Mouse (Mus musculus) hindbrain, embryonic 14.5 days (tissue): ENCODE results near the gene Ifna5. TPM values are rescaled to one million over a fixed set of nuclear protein-coding genes. Genes with fewer than 3 reads are reported as not detected.
"Not testable (repeated sequence)": the region's sequence is repeated elsewhere in the genome, so short reads cannot be mapped to it uniquely, and the experiment has no call there.

ENCODE experiments used
- ATAC-seq: fragments of 200-750 bp; cut with Nextera tagmentation; 2 replicates; pipeline ENCODE4 v1.8.0; 2017; ENCODE audit warnings: moderate number of reproducible peaks, mild to moderate bottlenecking, moderate TSS enrichment, moderate library complexity; ENCODE audit not compliant: low FRiP score
- DNase-seq: peaks from one replicate; pipeline ENCODE4 v3.0.0-alpha.2; 2015; ENCODE audit warnings: low spot score
- H3K27ac ChIP-seq: fragments of 300-500 bp; sonication (generic); 2 replicates; pipeline ENCODE4 v1.5.1; 2014; ENCODE audit warnings: mild to moderate bottlenecking, moderate library complexity
- H3K27me3 ChIP-seq: fragments of 300-500 bp; sonication (generic); 2 replicates; pipeline ENCODE4 v1.6.1; 2014; ENCODE audit warnings: mild to moderate bottlenecking, low read length, mixed read lengths; ENCODE audit not compliant: control insufficient read depth, insufficient read depth
- H3K36me3 ChIP-seq: fragments of 300-500 bp; sonication (generic); replicated peaks from 2 replicates; pipeline ENCODE4 v1.6.1; 2014; ENCODE audit not compliant: control insufficient read depth, insufficient read depth
- H3K4me1 ChIP-seq: fragments of 300-500 bp; sonication (generic); replicated peaks from 2 replicates; pipeline ENCODE4 v1.6.1; 2014; ENCODE audit warnings: antibody characterized with exemption, low read length, mixed read lengths; ENCODE audit not compliant: control insufficient read depth, insufficient read depth
- H3K4me2 ChIP-seq: fragments of 300-500 bp; sonication (generic); replicated peaks from 2 replicates; pipeline ENCODE4 v1.6.1; 2014; ENCODE audit warnings: mild to moderate bottlenecking, moderate library complexity
- H3K4me3 ChIP-seq: fragments of 300-500 bp; sonication (generic); replicated peaks from 2 replicates; pipeline ENCODE4 v1.5.1; 2014; ENCODE audit warnings: mild to moderate bottlenecking, low read length
- H3K9ac ChIP-seq: fragments of 300-500 bp; sonication (generic); 2 replicates; pipeline ENCODE4 v1.6.1; 2014
- H3K9me3 ChIP-seq: fragments of 300-500 bp; sonication (generic); 2 replicates; pipeline ENCODE4 v1.6.1; 2016; ENCODE audit warnings: low read length; ENCODE audit not compliant: control insufficient read depth
- WGBS: fragments of 180-500 bp; shearing (Covaris S2); extraction: QIAGEN DNeasy Blood & Tissue Kit; methylation state at CpG from one replicate; pipeline ENCODE4 v1.1.7; 2014; 5-methylcytosine and 5-hydroxymethylcytosine counted together
- polyA plus RNA-seq: library from polyadenylated mRNA; unstranded; fragments of >200 nt; fragmentation: Nextera tagmentation; extraction: Ambion mirVana; gene quantifications from 2 replicates; pipeline ENCODE4 v1.2.1, GENCODE M21; 2014

Gene Ifna5
- not detected in 2 replicates for polyA plus RNA-seq

DNA sequence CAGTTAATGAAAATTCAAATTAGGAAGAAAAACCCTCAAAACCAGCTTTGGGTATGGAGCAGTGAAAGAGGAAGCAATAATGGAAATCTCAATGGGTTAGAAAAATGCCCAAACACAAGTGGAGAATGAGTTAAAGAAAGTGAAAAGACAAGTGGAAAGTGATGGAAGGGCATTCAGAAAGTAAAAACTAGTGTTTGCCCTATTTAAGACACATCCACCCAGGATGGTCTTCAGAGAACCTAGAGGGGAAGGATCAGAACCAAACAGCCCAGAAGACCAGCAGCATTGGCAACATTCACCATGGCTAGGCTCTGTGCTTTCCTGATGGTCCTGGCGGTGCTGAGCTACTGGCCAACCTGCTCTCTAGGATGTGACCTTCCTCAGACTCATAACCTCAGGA, at the start of gene Ifna5:
Ifna5 (plus strand) TSS at position 301 of the 400 bp plus-strand sequence.
- H3K4me3 ChIP-seq, H3K27ac ChIP-seq, H3K36me3 ChIP-seq, DNase-seq, ATAC-seq, H3K4me1 ChIP-seq, H3K4me2 ChIP-seq, H3K9me3 ChIP-seq, H3K27me3 ChIP-seq, H3K9ac ChIP-seq: not testable (repeated sequence)
- 73% methylated on average over 1 of the region's 1 CpGs for WGBS

DNA sequence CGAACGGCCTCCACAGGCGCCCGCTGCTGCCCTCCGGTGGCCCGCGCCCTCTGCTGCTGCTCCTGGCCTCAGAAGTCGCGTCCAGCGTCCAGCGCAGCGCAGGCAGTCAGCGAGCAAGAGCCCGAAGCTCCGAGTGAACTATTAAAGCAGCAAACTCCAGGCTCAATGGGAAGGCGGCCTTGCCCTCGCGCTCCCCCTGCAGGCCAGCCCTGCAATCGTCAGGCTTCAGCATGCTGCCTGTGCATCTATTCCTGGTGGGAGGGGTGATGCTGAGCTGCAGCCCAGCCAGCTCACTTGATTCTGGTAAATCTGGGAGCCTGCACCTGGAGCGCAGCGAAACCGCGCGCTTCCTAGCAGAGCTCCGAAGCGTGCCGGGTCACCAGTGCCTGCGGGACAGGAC, 46.9 kb upstream of the Ifna5 start, which contains the start of gene Gm13277:
Gm13277 (plus strand) TSS at position 231 of the 400 bp plus-strand sequence.
- H3K27ac ChIP-seq, H3K27me3 ChIP-seq, H3K36me3 ChIP-seq, H3K4me2 ChIP-seq, H3K9ac ChIP-seq, ATAC-seq, H3K4me1 ChIP-seq, H3K9me3 ChIP-seq, H3K4me3 ChIP-seq, DNase-seq: not testable (repeated sequence)
- WGBS, result 0% methylated on average over 4 of the region's 28 CpGs

DNA sequence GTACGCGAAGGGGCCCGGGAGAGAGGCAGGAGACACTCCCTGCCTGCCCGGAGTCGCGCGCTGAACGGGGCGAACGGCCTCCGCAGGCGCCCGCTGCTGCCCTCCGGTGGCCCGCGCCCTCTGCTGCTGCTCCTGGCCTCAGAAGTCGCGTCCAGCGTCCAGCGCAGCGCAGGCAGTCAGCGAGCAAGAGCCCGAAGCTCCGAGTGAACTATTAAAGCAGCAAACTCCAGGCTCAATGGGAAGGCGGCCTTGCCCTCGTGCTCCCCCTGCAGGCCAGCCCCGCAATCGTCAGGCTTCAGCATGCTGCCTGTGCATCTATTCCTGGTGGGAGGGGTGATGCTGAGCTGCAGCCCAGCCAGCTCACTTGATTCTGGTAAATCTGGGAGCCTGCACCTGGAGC, 44.1 kb upstream of the Ifna5 start, which contains the start of gene Gm13278:
Gm13278 (plus strand) TSS at position 301 of the 400 bp plus-strand sequence.
- not testable (repeated sequence) for H3K9me3 ChIP-seq, H3K4me1 ChIP-seq, H3K27ac ChIP-seq, H3K4me2 ChIP-seq, H3K9ac ChIP-seq, DNase-seq, H3K36me3 ChIP-seq, H3K4me3 ChIP-seq, H3K27me3 ChIP-seq, ATAC-seq
- WGBS, result no CpG with 5 or more reads among the region's 28 CpGs

DNA sequence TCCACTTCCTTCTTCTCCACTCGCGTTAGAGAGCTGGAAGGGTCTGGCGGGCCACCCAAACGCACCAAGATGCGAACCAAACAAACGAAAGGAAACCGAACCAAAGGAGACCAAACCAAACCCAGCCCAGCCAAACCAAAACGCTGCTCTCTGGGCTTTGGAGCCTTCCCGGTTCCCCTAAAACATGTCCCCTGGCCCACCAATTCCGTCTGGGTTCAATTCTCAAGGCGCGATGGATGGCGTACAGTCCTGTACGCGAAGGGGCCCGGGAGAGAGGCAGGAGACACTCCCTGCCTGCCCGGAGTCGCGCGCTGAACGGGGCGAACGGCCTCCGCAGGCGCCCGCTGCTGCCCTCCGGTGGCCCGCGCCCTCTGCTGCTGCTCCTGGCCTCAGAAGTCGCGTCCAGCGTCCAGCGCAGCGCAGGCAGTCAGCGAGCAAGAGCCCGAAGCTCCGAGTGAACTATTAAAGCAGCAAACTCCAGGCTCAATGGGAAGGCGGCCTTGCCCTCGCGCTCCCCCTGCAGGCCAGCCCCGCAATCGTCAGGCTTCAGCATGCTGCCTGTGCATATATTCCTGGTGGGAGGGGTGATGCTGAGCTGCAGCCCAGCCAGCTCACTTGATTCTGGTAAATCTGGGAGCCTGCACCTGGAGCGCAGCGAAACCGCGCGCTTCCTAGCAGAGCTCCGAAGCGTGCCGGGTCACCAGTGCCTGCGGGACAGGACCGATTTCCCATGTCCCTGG, 41.2 kb upstream of the Ifna5 start, which contains the start of gene Gm13275:
Gm13275 (plus strand) TSS at position 552 of the 740 bp plus-strand sequence.
- H3K4me1 ChIP-seq, ATAC-seq, H3K36me3 ChIP-seq, DNase-seq, H3K27me3 ChIP-seq, H3K9me3 ChIP-seq, H3K9ac ChIP-seq, H3K4me2 ChIP-seq, H3K27ac ChIP-seq, H3K4me3 ChIP-seq: not testable (repeated sequence)
- WGBS, result 1% methylated on average over 11 of the region's 52 CpGs

DNA sequence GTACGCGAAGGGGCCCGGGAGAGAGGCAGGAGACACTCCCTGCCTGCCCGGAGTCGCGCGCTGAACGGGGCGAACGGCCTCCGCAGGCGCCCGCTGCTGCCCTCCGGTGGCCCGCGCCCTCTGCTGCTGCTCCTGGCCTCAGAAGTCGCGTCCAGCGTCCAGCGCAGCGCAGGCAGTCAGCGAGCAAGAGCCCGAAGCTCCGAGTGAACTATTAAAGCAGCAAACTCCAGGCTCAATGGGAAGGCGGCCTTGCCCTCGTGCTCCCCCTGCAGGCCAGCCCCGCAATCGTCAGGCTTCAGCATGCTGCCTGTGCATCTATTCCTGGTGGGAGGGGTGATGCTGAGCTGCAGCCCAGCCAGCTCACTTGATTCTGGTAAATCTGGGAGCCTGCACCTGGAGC, 38.2 kb upstream of the Ifna5 start, which contains the start of gene Gm13279:
Gm13279 (plus strand) TSS at position 301 of the 400 bp plus-strand sequence.
- H3K9me3 ChIP-seq, H3K27me3 ChIP-seq, H3K27ac ChIP-seq, DNase-seq, H3K4me2 ChIP-seq, H3K36me3 ChIP-seq, H3K4me3 ChIP-seq, ATAC-seq, H3K4me1 ChIP-seq, H3K9ac ChIP-seq: not testable (repeated sequence)
- no CpG with 5 or more reads among the region's 28 CpGs for WGBS

DNA sequence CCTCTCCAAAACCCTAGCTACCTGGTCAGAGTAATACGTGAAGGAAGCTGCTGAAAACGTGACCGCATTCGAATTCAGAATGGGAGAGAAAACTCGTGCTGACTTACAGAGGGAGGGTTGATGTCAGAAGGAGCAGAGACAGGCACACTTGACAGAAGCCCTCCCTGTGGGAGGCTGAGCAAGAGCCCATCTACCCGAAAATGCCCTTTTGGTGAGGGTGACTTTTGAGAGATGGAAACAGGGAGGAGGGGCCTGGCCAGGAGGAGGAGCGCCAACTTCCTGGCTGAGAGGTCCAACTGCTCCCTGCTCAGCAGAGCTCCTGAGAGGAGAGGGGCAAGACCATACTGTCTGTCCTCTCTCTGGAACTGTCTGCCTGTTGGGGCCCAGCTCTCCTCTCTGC, 36.0 kb upstream of the Ifna5 start, which contains the start of gene Gm13285:
Gm13285 (plus strand) TSS at position 301 of the 400 bp plus-strand sequence.
- not testable (repeated sequence) for H3K4me2 ChIP-seq, H3K9ac ChIP-seq, ATAC-seq, H3K27me3 ChIP-seq, H3K27ac ChIP-seq, H3K4me3 ChIP-seq, H3K9me3 ChIP-seq, H3K36me3 ChIP-seq, DNase-seq, H3K4me1 ChIP-seq
- 13% methylated on average over 3 of the region's 7 CpGs for WGBS

DNA sequence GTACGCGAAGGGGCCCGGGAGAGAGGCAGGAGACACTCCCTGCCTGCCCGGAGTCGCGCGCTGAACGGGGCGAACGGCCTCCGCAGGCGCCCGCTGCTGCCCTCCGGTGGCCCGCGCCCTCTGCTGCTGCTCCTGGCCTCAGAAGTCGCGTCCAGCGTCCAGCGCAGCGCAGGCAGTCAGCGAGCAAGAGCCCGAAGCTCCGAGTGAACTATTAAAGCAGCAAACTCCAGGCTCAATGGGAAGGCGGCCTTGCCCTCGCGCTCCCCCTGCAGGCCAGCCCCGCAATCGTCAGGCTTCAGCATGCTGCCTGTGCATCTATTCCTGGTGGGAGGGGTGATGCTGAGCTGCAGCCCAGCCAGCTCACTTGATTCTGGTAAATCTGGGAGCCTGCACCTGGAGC, 32.4 kb upstream of the Ifna5 start, which contains the start of gene Gm13287:
Gm13287 (plus strand) TSS at position 301 of the 400 bp plus-strand sequence.
- H3K4me3 ChIP-seq, DNase-seq, H3K4me1 ChIP-seq, H3K36me3 ChIP-seq, H3K9ac ChIP-seq, H3K9me3 ChIP-seq, ATAC-seq, H3K4me2 ChIP-seq, H3K27me3 ChIP-seq, H3K27ac ChIP-seq: not testable (repeated sequence)
- WGBS, result no CpG with 5 or more reads among the region's 29 CpGs

DNA sequence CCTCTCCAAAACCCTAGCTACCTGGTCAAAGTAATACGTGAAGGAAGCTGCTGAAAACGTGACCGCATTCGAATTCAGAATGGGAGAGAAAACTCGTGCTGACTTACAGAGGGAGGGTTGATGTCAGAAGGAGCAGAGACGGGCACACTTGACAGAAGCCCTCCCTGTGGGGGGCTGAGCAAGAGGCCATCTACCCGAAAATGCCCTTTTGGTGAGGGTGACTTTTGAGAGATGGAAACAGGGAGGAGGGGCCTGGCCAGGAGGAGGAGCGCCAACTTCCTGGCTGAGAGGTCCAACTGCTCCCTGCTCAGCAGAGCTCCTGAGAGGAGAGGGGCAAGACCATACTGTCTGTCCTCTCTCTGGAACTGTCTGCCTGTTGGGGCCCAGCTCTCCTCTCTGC, 30.1 kb upstream of the Ifna5 start, which contains the start of gene Gm13288:
Gm13288 (plus strand) TSS at position 301 of the 400 bp plus-strand sequence.
- ATAC-seq, H3K9ac ChIP-seq, H3K4me3 ChIP-seq, DNase-seq, H3K4me1 ChIP-seq, H3K36me3 ChIP-seq, H3K27ac ChIP-seq, H3K27me3 ChIP-seq, H3K9me3 ChIP-seq: not testable (repeated sequence)
- WGBS, result no CpG with 5 or more reads among the region's 8 CpGs
- peak within 1 kb of the TSS; percentile 45 for H3K4me2 ChIP-seq

DNA sequence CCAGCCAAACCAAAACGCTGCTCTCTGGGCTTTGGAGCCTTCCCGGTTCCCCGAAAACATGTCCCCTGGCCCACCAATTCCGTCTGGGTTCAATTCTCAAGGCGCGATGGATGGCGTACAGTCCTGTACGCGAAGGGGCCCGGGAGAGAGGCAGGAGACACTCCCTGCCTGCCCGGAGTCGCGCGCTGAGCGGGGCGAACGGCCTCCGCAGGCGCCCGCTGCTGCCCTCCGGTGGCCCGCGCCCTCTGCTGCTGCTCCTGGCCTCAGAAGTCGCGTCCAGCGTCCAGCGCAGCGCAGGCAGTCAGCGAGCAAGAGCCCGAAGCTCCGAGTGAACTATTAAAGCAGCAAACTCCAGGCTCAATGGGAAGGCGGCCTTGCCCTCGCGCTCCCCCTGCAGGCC, 29.6 kb upstream of the Ifna5 start:
- H3K9me3 ChIP-seq, DNase-seq, H3K9ac ChIP-seq, H3K27me3 ChIP-seq, H3K4me1 ChIP-seq, ATAC-seq, H3K27ac ChIP-seq, H3K36me3 ChIP-seq, H3K4me3 ChIP-seq: not testable (repeated sequence)
- H3K4me2 ChIP-seq, result peak overlapping the region; percentile 45
- no CpG with 5 or more reads among the region's 34 CpGs for WGBS
